Mouse (Mus musculus): ENCODE results near the gene Usp34.
"Not testable (repeated sequence)": the region's sequence is repeated elsewhere in the genome, so short reads cannot be mapped to it uniquely, and the experiment has no call there.

Usp34 gene

GRCm38 (mm10) chr11:23359687-23360235 lies 53.1 kb downstream of the Usp34 start:
- DNase-seq: not testable (repeated sequence)

GRCm38 (mm10) chr11:23362305-23362704 lies 55.6 kb downstream of the Usp34 start:
- no peak for DNase-seq

- DNase-seq: no peak
Measured at GRCm38 (mm10) chr11:23364348-23364747, 57.7 kb downstream of the Usp34 start.

GRCm38 (mm10) chr11:23372032-23372431 lies 65.3 kb downstream of the Usp34 start:
- DNase-seq: no peak

GRCm38 (mm10) chr11:23372490-23372889 lies 65.8 kb downstream of the Usp34 start:
- DNase-seq: no peak

- DNase-seq: no peak
Measured at GRCm38 (mm10) chr11:23380055-23380454, 73.4 kb downstream of the Usp34 start.

- DNase-seq: no peak
Measured at GRCm38 (mm10) chr11:23380595-23380994, 73.9 kb downstream of the Usp34 start.

- no peak for DNase-seq
Measured at GRCm38 (mm10) chr11:23382787-23383186, 76.1 kb downstream of the Usp34 start.

GRCm38 (mm10) chr11:23389649-23390048 lies 83.0 kb downstream of the Usp34 start:
- no peak for DNase-seq

GRCm38 (mm10) chr11:23392567-23392966 lies 85.9 kb downstream of the Usp34 start:
- DNase-seq: no peak

- no peak for DNase-seq
Measured at GRCm38 (mm10) chr11:23396608-23397007, 89.9 kb downstream of the Usp34 start.

GRCm38 (mm10) chr11:23400978-23401776 lies 94.5 kb downstream of the Usp34 start:
- DNase-seq: peak in 1 of 2 experiments; percentile 9

GRCm38 (mm10) chr11:23428301-23428700 lies 121.6 kb downstream of the Usp34 start:
- DNase-seq: no peak

GRCm38 (mm10) chr11:23430013-23430412 lies 123.3 kb downstream of the Usp34 start:
- DNase-seq: no peak

- DNase-seq: no peak
Measured at GRCm38 (mm10) chr11:23436076-23436475, 129.4 kb downstream of the Usp34 start.

GRCm38 (mm10) chr11:23465862-23466261 lies 159.2 kb downstream of the Usp34 start:
- DNase-seq: not testable (repeated sequence)

GRCm38 (mm10) chr11:23489955-23490354 lies 183.3 kb downstream of the Usp34 start:
- no peak for DNase-seq

- DNase-seq: no peak
Measured at GRCm38 (mm10) chr11:23492048-23492790, 185.5 kb downstream of the Usp34 start.

- DNase-seq: no peak
Measured at GRCm38 (mm10) chr11:23495231-23495630, 188.5 kb downstream of the Usp34 start.

GRCm38 (mm10) chr11:23496661-23497060 lies 190.0 kb downstream of the Usp34 start:
- DNase-seq: no peak

- DNase-seq: peak; percentile 54 to 81
Measured at GRCm38 (mm10) chr11:23497335-23497717, 190.6 kb downstream of the Usp34 start.

- DNase-seq: peak; percentile 98 to 100
Measured at GRCm38 (mm10) chr11:23497718-23498509, 191.2 kb downstream of the Usp34 start, which contains the start of gene Ahsa2. Gene Ahsa2, minus strand, starts transcription at chr11:23498030.

- no peak for DNase-seq
Measured at GRCm38 (mm10) chr11:23498609-23499008, 191.9 kb downstream of the Usp34 start.
